Mouse (Mus musculus) layer of hippocampus, adult 18-20 months (tissue): ENCODE measurements around the gene Grin2c. TPM values are rescaled to one million over a fixed set of nuclear protein-coding genes. Genes with fewer than 3 reads are reported as not detected.

ENCODE experiments used
- DNase-seq, 2 experiments: peaks; one replicate each; pipeline ENCODE4 v3.0.0; 2022; ENCODE audit warnings: low spot score in 2 of 2
- total RNA-seq, 2 experiments: library from RNA; stranded (reverse); gene quantifications; 2 replicates each; pipeline ENCODE4 v1.2.3; 2021

Grin2c gene
- total RNA-seq, 2 experiments from 2014 or later: 43.3 to 44.8 TPM

DNA sequence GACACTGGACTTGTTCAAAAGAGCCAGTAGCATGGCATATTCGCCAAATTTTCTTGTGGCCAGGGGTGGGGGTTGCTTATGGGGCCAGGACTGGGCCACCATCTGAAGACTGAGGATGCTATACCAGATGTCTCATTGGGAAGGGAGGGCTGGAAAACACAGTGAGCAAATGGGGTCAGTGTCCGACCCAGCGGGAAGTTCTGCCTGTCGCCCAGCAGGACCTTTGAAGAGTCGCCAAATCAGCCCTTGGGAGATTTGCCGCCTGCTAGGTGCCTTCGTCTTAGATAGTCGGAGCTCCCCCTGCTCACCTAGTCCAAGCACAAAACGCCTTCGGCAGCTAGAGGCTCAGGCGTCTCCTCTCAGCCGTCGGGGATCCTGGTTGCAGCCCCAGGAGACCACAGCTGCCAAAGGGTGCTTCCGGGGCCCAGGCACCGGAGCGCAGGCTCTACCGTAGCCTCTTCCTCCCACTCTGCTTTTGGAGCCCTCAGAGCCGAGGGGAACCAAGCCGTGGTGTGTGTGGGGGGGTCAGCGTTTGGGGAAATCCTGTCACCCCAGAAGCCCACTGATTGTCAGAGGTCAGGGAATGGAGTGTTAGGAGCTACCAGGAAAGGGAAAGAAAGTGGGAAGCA lies 1.2 kb downstream of the Grin2c start:
- DNase-seq: no peak

DNA sequence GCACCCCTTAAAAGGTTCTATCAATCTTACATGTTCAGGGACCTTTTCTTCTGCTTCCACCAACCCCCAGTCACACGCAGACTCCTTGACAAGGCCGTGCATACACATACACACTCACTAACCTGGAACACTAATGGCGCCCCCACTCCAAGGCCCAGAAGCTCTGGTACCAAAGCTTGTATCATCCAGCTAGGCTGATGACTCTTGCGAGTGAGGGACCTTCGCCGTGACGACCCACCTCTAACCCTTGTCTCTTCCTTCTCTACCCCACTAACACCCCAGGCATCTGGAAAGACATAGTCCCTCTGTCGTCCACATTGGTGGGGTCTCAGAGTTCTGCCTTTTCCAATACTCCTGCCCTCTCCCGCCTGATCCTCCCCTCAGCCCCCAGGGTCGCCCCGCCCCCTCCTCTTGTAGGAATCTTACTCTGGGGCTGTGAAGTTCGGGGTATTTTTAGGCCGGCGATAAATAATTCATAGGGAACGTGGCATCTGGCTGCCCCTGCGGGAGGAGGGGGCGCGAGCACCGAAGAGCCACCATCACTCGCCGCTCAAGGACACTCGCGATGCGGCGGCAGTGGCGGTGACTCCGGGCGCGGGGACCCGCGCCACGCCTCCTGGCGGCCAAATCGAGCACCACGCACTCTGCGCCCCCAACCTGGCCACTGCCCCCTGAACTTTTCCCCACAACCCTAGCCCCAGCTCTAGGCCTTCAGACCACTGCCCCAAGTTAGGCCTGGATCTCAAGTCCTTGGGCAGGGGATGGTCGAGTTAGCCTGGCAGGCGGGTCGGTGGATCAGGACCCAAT lies 2.0 kb downstream of the Grin2c start:
- DNase-seq: no peak

- no peak for DNase-seq
These were observed 2.7 kb downstream of the Grin2c start for GRCm38 (mm10) chr11:115264136-115264861.

- DNase-seq: no peak
These were observed 4.1 kb downstream of the Grin2c start for GRCm38 (mm10) chr11:115262954-115263353.

DNA sequence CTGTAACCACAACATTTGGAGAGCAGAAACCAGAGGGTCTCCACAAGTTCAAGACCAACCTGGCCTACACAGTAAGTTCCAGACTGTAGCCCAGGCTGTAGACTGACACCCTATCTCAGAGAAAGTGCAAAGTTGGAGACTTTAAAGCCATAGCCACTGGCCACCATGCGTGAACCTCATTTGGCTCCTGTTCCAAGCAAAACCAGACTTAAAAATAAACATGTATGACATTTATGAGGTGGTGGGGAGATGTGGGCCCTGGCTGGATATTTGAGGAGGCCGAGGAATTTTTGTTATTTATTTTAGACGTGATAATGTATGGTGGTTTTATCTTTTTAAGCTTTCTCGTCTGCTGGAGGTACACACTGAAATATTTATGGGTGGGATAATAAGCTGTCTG lies 7.9 kb downstream of the Grin2c start:
- DNase-seq: no peak

- DNase-seq: no peak
These were observed 9.1 kb downstream of the Grin2c start for GRCm38 (mm10) chr11:115257775-115258510.

DNA sequence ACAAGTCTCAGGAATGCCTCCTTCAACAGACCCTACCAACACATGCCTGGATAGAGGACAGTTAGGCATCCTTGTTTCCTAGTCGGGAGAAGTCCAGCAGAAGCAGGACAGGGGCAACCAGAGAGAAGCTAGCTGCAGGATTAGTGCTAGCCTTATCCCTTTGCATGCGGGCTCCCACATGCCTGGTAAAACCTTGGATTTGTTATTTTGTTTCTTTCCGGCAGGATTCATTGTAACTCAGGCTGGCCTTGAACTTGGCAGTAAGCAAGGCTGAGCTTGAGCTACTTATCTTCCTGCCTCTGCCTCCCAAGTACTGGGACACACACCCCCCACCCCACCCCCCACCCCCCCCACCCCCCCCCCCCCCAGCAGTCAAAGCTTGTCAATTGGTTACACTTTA lies 15.8 kb downstream of the Grin2c start:
- DNase-seq: no peak

DNA sequence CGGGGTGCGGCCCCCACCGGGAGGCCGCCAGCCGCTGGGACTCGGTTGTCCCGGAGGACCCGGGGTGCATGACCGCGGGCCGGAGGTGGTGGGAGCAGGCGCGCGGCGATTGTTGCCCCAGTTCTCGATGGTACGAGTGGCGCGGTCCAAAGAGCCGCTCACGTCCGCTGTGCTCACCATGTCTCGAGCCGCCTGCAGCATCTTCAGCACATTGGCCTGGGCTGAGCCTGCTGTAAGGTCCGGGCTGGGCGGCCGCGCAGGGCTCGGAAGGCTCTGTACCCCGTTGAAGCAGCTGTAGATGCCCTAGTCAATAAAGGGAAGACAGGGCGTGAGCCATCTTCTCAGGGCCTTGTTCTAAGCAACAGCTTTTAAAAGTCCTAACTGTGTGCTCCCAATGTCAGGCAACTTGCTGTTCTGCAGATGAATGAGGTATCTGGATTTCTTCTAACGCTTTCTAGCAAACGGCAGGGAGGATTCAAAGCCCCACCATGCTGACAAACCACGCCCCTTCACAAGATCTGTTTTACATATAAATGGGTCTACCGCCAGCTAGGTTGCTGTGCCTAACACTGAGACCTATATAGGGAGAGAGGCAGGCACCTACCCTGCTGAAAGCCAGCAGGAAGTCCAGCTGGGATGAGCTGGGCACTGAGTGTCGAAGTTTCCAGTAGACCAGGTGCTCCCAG lies 16.5 kb downstream of the Grin2c start:
- DNase-seq: no peak

DNA sequence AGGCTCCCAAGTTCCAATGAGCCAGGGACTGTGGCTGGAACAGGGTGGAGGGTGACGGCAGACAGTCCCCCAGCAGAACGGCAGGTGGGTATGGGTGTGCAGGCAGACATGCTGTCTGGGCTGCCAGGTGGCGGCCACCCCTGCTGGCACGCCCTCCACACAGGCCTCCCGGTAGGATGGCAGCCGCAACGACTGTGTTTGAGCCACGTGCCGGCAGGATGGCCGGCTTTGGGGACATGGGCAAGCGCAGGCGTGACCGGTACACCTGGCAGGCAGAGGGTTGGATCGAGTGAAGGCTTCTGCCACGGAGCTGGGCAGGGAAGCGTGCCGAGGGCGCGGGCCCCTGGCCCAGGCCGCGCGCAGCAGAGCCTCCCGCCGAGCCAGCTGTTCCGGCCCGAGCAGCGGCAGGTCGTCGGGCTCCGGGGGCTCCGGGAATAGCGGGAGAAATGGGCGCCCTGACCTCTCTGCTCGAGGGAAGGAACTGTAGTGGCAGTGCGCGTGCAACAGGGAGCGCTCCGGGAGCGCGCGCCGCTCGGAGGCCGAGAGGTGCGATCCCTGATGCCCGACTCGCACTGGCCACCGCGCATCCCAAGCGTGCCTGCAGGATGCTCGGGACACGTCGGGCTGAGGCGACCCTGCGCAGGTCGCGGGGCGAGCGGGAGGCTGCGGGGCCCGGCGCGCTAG lies 17.2 kb downstream of the Grin2c start:
- no peak for DNase-seq

- no peak for DNase-seq
These were observed 19.1 kb downstream of the Grin2c start for GRCm38 (mm10) chr11:115247945-115248344.

- DNase-seq: no peak
These were observed 19.8 kb downstream of the Grin2c start for GRCm38 (mm10) chr11:115247240-115247639.

GRCm38 (mm10) chr11:115246386-115246785 lies 20.7 kb downstream of the Grin2c start:
- DNase-seq: no peak

GRCm38 (mm10) chr11:115244840-115245239 lies 22.2 kb downstream of the Grin2c start:
- no peak for DNase-seq

DNA sequence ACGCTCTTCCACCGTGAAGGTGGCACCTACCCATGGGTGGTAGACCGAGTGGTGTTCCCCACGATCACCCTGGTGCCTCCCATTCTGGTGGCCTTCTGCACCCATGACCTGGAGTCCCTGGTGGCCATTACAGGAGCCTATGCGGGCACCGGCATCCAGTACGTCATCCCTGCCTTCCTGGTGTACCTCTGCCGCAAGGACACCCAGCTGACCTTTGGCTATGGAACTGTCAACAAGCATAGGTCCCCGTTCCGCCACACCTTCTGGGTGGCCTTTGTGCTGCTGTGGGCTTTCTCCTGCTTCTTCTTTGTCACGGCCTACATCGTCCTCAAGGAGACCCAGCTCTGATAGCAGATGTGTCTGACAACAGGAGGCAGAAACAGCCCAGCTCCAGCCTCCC lies 23.3 kb downstream of the Grin2c start:
- no peak for DNase-seq

GRCm38 (mm10) chr11:115242746-115243145 lies 24.3 kb downstream of the Grin2c start:
- DNase-seq: no peak

GRCm38 (mm10) chr11:115241402-115241801 lies 25.6 kb downstream of the Grin2c start:
- DNase-seq: no peak

- no peak for DNase-seq
These were observed 30.5 kb downstream of the Grin2c start for GRCm38 (mm10) chr11:115236570-115236969.

- DNase-seq: no peak
These were observed 32.6 kb downstream of the Grin2c start for GRCm38 (mm10) chr11:115234320-115235044.

DNA sequence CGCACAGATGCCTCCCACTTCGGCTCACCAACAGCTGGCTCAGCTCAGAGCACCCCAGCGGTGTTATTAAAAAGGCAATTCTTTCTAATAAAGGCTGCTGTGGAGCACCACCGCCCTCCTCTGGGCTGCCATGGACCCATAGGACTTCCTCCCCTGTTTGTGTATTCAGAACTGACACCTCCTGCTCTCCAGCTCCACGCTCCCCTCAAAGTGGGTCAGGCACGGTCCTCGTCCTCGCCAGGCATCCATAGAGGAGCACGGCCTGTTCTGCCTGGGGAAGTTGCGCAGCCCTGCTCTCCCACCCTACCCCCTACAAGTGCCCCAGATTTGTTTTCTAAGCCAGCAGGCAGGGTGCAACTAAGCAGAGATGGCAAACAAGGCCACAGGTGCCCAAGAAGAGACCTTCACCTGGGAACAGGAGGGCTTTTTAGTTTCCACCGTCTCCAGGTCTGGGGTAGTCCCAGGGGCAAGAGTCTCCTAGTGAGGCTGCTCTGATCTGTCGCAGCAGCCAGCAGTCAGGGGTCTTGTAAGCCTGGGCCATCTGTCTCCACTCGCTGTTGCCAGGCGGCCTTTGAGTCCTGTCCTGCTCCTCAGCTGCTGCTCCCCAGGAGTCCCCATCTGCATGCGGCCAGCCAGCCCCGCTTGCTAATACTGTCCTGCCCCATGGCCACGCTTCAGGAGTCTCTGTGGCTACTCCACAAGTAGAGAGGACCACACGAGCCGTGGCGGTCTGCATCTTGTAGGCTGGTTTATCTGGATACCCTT lies 33.3 kb downstream of the Grin2c start:
- peak in 1 of 2 experiments; percentile 47 for DNase-seq
